Mouse (Mus musculus) spleen, embryonic (tissue): ENCODE measurements around the gene Prps1.

Source experiments
- CTCF ChIA-PET: fragments of 350-600 bp; sonication (Branson Sonifier 250); formaldehyde crosslinking; loops from one replicate; lab custom pipeline; 2022; lab: Charles Lee

The Prps1 gene

DNA sequence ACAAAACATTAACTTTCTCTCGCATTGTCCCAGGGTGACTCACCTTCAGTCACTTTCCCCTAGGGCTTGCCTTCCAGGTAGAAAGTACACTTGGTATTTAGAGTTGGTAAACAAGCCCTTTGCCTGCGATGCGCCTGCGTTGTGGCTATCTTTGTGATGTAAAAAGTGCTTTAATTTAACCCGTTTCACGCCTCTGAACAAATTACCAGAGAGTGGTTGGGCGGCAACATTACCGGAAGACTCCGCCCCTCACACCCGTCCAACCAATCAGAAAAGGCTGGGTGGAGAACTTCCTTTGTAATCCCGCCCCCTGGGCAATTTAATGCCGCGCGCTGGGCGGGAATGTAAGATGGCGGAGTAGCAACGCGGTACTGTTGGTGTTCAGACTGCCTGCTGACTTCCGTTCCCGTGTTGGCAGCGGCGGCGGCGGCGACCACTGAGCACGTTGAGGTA, at the start of gene Prps1:
Prps1 (plus strand) TSS at position 335 of the 453 bp plus-strand sequence.
- CTCF ChIA-PET = interaction anchor here (0.5 to 0.6 kb wide), 3 partner anchors 35 to 265 kb away, joined by 3 read pairs; no protein-coding TSS in a partner anchor

- CTCF ChIA-PET = no interaction called here
Observed at GRCm38 (mm10) chrX:140407593-140407992, 48.8 kb upstream of the Prps1 start.

DNA sequence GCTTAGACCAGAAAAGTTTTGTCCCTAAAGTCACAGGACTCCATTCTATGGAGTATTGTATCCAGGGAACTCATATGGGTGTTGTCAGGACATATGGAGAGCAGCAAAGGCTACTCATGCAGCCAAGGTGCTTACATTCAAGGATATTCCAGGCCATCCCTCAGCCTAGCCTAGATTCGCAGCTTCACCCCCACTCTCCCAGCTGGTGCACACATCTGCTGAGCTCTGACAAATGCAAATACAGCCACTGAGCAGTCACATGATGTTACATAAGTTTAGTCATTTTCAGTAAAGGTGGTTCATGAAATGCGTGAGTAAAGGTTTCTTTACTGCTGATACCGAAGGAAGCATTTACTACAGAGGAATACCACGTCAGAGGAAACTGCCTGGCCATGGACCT, 37.9 kb upstream of the Prps1 start:
- CTCF ChIA-PET = no interaction called here

- CTCF ChIA-PET = no interaction called here
Observed at GRCm38 (mm10) chrX:140427124-140427523, 29.3 kb upstream of the Prps1 start.

GRCm38 (mm10) chrX:140428252-140428651, 28.2 kb upstream of the Prps1 start:
- CTCF ChIA-PET = no interaction called here

- CTCF ChIA-PET = no interaction called here
Observed at GRCm38 (mm10) chrX:140429985-140430384, 26.4 kb upstream of the Prps1 start.

- CTCF ChIA-PET = no interaction called here
Observed at GRCm38 (mm10) chrX:140430506-140430905, 25.9 kb upstream of the Prps1 start.

- CTCF ChIA-PET = no interaction called here
Observed at GRCm38 (mm10) chrX:140431981-140432380, 24.4 kb upstream of the Prps1 start.

GRCm38 (mm10) chrX:140432786-140433185, 23.6 kb upstream of the Prps1 start:
- CTCF ChIA-PET = no interaction called here

DNA sequence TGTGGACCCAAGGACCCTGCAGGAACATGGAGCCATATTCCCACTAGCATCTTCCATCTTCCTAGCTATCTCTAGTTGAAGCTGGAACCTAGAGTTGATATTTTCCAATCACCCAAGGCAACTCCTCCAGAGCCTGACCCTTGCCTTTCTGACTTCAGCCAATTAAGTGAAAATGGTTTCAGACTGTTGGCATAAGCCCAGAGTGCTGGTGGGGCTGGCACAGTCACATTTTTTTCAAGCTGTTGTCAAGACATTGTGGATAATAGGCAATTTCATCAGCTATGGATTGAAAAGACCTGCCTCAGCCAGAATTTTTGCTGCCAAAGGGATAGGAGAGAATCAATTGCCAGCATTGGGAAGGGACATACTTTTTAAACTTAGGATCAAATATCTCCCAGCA, 18.5 kb upstream of the Prps1 start:
- CTCF ChIA-PET = no interaction called here

DNA sequence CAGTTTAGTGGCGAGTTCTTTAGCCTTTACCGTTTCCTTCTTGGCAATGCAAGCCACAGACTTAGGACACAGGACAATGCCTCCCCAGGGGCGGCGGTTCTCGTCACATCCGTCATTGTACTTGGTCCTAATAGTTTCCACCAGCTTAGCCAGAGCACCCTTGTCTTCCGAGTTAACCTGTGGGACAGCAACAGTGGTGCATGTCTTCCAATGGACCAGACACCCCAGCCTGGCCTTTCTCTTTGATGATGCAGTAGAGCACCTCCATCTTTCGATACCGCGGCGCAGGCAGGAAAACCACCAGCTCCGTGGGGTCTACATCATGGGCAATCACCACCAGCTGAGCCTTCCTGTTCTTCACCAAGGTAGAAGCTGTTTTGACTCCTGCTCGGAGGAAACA, 10.9 kb upstream of the Prps1 start:
- CTCF ChIA-PET = no interaction called here

DNA sequence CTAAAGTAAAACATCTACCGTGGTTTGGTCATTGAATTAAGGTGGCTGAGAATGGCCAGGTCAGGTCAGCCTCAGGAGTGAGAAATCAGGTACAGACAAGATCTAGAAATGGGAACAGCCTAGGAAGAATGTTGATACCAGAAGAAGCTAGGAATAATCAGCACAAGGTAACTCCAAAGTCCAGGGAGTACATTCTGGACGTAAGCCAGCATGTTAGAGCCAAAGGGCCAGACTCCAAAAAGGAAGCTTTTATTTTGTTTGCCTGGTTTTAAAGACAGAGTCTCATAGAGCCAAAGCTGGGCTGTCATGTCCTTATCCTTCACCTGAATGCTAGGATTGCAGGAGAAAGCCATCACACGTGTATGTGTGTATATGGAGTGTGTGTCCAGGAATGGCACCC, 6.3 kb upstream of the Prps1 start:
- CTCF ChIA-PET = no interaction called here

GRCm38 (mm10) chrX:140456751-140457491, 508 bp downstream of the Prps1 start:
- CTCF ChIA-PET = interaction anchor here (0.6 kb wide), 1 partner anchor 35 kb away, joined by 3 read pairs; no protein-coding TSS in a partner anchor

DNA sequence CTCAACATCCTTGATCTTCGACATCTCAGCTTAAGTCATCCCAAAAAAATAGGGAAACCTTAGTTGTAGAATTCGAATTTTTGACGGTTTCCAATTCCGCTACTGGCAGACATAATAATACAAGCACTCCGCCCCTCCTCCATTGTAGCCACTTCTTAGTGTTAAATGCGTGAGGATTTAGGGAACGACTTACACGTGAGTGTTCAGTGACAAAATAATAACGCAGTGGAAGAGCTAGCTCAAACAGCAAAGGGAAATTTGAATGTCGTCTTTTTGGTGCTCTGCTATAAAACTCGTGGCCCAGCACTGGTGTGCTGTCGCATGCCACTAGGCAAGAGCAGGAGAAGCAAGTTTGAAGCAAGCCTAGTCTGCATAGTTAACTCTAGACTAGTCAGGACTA, 1.1 kb downstream of the Prps1 start:
- CTCF ChIA-PET = no interaction called here

DNA sequence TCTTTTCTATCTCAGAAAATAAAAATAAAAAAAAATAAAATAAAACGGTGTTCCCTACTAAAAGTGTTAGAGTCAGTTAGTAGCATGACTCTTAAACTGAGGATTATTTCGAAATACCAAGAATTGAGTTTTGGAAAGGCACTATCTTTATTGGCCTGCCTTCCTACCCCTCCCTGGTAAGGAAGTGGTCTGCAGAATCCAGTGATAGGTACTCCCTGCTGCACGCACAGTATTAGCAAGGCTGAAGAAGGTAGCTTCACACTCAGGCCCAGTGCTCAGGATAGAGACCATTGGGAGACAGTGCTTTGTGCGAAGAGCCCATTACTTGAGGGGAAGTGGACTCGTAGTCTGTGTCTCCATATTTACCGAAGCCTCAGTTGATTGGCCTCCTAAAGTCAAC, 21.8 kb downstream of the Prps1 start:
- CTCF ChIA-PET = interaction anchor here (0.7 kb wide), 1 partner anchor 230 kb away, joined by 8 read pairs; no protein-coding TSS in a partner anchor

- CTCF ChIA-PET = interaction anchor here (0.7 kb wide), 1 partner anchor 229 kb away, joined by 8 read pairs; no protein-coding TSS in a partner anchor
Observed at GRCm38 (mm10) chrX:140479171-140479570, 22.8 kb downstream of the Prps1 start.

- CTCF ChIA-PET = no interaction called here
Observed at GRCm38 (mm10) chrX:140489174-140489573, 32.8 kb downstream of the Prps1 start.

- CTCF ChIA-PET = no interaction called here
Observed at GRCm38 (mm10) chrX:140490203-140490602, 33.8 kb downstream of the Prps1 start.

DNA sequence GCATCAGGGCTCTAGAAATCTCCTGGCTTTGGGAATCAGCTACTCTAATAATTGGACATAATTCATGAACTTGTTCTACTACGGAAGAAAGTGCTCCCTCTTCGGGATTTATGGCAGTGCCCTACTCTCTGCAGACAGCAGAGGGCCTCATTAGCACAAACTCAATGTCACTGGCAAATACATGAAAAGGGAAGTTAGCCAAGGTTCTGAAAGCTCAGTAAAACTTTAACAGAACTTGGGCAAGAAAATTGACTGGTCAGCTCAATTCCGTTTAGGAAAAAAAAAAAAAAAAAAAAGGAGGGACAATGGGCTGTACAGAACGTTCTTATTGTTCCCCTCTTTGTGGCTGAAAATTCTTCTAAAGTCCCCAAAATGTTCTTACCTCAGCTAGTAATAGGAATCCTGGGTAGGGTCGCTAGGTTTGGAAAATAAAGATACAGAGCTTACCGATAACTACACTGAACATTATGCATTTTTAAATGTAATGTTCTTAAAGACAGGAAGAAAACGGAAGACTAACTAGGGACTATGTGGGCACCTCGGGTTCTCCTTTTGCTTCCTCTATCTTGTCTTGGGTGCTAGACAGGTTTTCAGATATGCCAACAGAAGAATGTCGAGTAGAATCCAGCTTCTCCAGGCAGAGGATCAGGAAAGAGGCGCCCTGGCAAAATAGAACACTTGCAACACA, 35.6 kb downstream of the Prps1 start:
- CTCF ChIA-PET = interaction anchor here (0.6 to 2.1 kb wide), 4 partner anchors 35 to 188 kb away, joined by 3 to 12 read pairs (median 6); partner anchors contain the start of gene Prps1

DNA sequence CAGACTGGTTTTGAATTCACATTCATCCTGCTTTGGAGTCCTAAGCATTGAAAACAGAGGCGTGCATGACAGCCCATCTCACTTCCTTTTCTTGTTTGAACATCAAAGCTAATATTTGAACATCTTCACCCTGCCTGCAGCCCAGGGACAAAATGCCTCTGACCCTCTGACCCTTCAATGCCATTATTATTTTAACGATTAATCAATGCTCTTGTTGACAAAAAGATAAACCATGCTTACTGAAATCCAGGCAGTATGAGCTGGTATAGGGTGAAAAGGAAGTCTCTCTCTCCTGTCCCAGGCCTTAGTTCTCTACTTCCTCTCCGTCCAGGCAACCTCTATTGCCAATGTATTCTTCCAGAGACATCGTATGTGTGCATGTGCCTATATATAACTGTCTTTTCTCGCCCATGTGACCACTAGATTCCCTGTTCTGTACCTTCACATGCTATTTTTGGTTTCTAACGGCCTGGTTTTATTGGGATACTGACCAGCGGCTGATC, 37.2 kb downstream of the Prps1 start:
- CTCF ChIA-PET = no interaction called here

- CTCF ChIA-PET = no interaction called here
Observed at GRCm38 (mm10) chrX:140494170-140494569, 37.8 kb downstream of the Prps1 start.

GRCm38 (mm10) chrX:140498431-140498830, 42.0 kb downstream of the Prps1 start:
- CTCF ChIA-PET = interaction anchor here (1.0 kb wide), 1 partner anchor 102 kb away, joined by 3 read pairs; the partner anchor contains the start of gene Tsc22d3
